Mouse (Mus musculus) embryonic facial prominence, embryonic 12.5 days (tissue): ENCODE results near the gene Rnf166. TPM values are rescaled to one million over a fixed set of nuclear protein-coding genes. Genes with fewer than 3 reads are reported as not detected.

Experiments
- ATAC-seq: fragments of 200-750 bp; cut with Nextera tagmentation; 2 replicates; pipeline ENCODE4 v1.8.0; 2017; ENCODE audit not compliant: insufficient number of reproducible peaks, insufficient read depth, low FRiP score, low TSS enrichment
- H3K27ac ChIP-seq: fragments of 300-500 bp; sonication (generic); 2 replicates; pipeline ENCODE4 v1.5.1; 2016; ENCODE audit warnings: mild to moderate bottlenecking
- H3K27me3 ChIP-seq: fragments of 300-500 bp; sonication (generic); 2 replicates; pipeline ENCODE4 v1.6.1; 2016; ENCODE audit warnings: mild to moderate bottlenecking, moderate library complexity
- H3K36me3 ChIP-seq: fragments of 300-500 bp; sonication (generic); 2 replicates; pipeline ENCODE4 v1.6.1; 2016; ENCODE audit warnings: mild to moderate bottlenecking
- H3K4me1 ChIP-seq: fragments of 300-500 bp; sonication (generic); 2 replicates; pipeline ENCODE4 v1.6.1; 2016
- H3K4me2 ChIP-seq: fragments of 300-500 bp; sonication (generic); replicated peaks from 2 replicates; pipeline ENCODE4 v1.6.1; 2016; ENCODE audit warnings: mild to moderate bottlenecking, moderate library complexity
- H3K4me3 ChIP-seq: fragments of 300-500 bp; sonication (generic); 2 replicates; pipeline ENCODE4 v1.5.1; 2016; ENCODE audit warnings: mild to moderate bottlenecking
- H3K9ac ChIP-seq: fragments of 300-500 bp; sonication (generic); 2 replicates; pipeline ENCODE4 v1.6.1; 2016; ENCODE audit warnings: mild to moderate bottlenecking, moderate library complexity
- H3K9me3 ChIP-seq: fragments of 300-500 bp; sonication (generic); 2 replicates; pipeline ENCODE4 v1.6.1; 2016; ENCODE audit warnings: mild to moderate bottlenecking, moderate library complexity
- WGBS: fragments of 180-500 bp; shearing (Covaris S2); methylation state at CpG from one replicate; pipeline ENCODE4 v1.1.7; 2016; 5-methylcytosine and 5-hydroxymethylcytosine counted together
- polyA plus RNA-seq: library from polyadenylated mRNA; unstranded; fragments of >200 nt; fragmentation: Nextera tagmentation; extraction: Ambion mirVana; gene quantifications from 2 replicates; pipeline ENCODE4 v1.2.1, GENCODE M21; 2016

Gene Rnf166
- polyA plus RNA-seq, 1 experiment from 2014 or later = 46.8 TPM

GRCm38 (mm10) chr8:122467816-122468215 lies 8.0 kb downstream of the Rnf166 start:
- H3K4me1 ChIP-seq = no peaks in the 10 kb centered on the region
- ATAC-seq = no peak
- H3K9ac ChIP-seq = no peak overlapping the region
- no peak overlapping the region for H3K27ac ChIP-seq
- H3K27me3 ChIP-seq = peaks cover 8% of the 10 kb centered on the region
- H3K9me3 ChIP-seq = no peaks in the 10 kb centered on the region
- 86% methylated on average over 13 of the region's 13 CpGs for WGBS
- no peak overlapping the region for H3K4me2 ChIP-seq
- peaks cover 60% of the 10 kb centered on the region for H3K36me3 ChIP-seq
- no peak overlapping the region for H3K4me3 ChIP-seq

- WGBS = 51% methylated on average over 7 of the region's 7 CpGs
- Histone ChIP-seq H3K9me3 (no peaks in the 10 kb centered on the region), H3K4me2 (no peak overlapping the region), H3K27ac (no peak overlapping the region), H3K4me1 (peaks cover 10% of the 10 kb centered on the region), H3K27me3 (peaks cover 36% of the 10 kb centered on the region), H3K4me3 (no peak overlapping the region), H3K9ac (no peak overlapping the region), H3K36me3 (peaks cover 47% of the 10 kb centered on the region)
- ATAC-seq = no peak
Observed at GRCm38 (mm10) chr8:122464985-122465384, 10.9 kb downstream of the Rnf166 start.

- Histone ChIP-seq H3K4me3 (no peak overlapping the region), H3K27me3 (peaks cover 47% of the 10 kb centered on the region), H3K9ac (no peak overlapping the region), H3K9me3 (no peaks in the 10 kb centered on the region), H3K4me1 (peaks cover 12% of the 10 kb centered on the region), H3K4me2 (no peak overlapping the region), H3K27ac (no peak overlapping the region), H3K36me3 (peaks cover 37% of the 10 kb centered on the region)
- no peak for ATAC-seq
- WGBS = 45% methylated on average over 12 of the region's 12 CpGs
Observed at GRCm38 (mm10) chr8:122463651-122464640, 11.9 kb downstream of the Rnf166 start.

GRCm38 (mm10) chr8:122462510-122462909 lies 13.4 kb downstream of the Rnf166 start:
- ATAC-seq = no peak
- Histone ChIP-seq H3K36me3 (peaks cover 25% of the 10 kb centered on the region), H3K27ac (no peak overlapping the region), H3K4me1 (peaks cover 12% of the 10 kb centered on the region), H3K27me3 (peaks cover 57% of the 10 kb centered on the region), H3K9me3 (no peaks in the 10 kb centered on the region), H3K4me3 (no peak overlapping the region), H3K4me2 (no peak overlapping the region), H3K9ac (no peak overlapping the region)
- WGBS = 66% methylated on average over 8 of the region's 8 CpGs

- H3K9me3 ChIP-seq = no peaks in the 10 kb centered on the region
- H3K36me3 ChIP-seq = peaks cover 16% of the 10 kb centered on the region
- ATAC-seq = no peak
- no peak overlapping the region for H3K4me2 ChIP-seq
- H3K27me3 ChIP-seq = peaks cover 63% of the 10 kb centered on the region
- H3K27ac ChIP-seq = no peak overlapping the region
- WGBS = 54% methylated on average over 11 of the region's 11 CpGs
- no peak overlapping the region for H3K9ac ChIP-seq
- peaks cover 12% of the 10 kb centered on the region for H3K4me1 ChIP-seq
- no peak overlapping the region for H3K4me3 ChIP-seq
Observed at GRCm38 (mm10) chr8:122461473-122462148, 14.3 kb downstream of the Rnf166 start.

- WGBS = 3% methylated on average over 56 of the region's 56 CpGs
Observed at GRCm38 (mm10) chr8:122460524-122461472, 15.1 kb downstream of the Rnf166 start, which contains the start of gene Snai3. Snai3 (minus strand) TSS chr8:122460733.

GRCm38 (mm10) chr8:122459990-122460389 lies 15.9 kb downstream of the Rnf166 start:
- H3K27me3 ChIP-seq = peaks cover 71% of the 10 kb centered on the region
- no peak overlapping the region for H3K9ac ChIP-seq
- ATAC-seq = no peak
- H3K36me3 ChIP-seq = peaks cover 2% of the 10 kb centered on the region; the same call in 1 of the 2 replicates
- H3K4me2 ChIP-seq = peak overlapping the region; percentile 57
- no peaks in the 10 kb centered on the region for H3K9me3 ChIP-seq
- H3K4me1 ChIP-seq = peaks cover 12% of the 10 kb centered on the region
- H3K4me3 ChIP-seq = peak overlapping the region; percentile 29
- WGBS = 27% methylated on average over 7 of the region's 7 CpGs
- 0 out of 2 replicates have a peak overlapping the region, but pooled peaks have one; percentile 36 for H3K27ac ChIP-seq

More at GRCm38 (mm10) chr8:122460524-122461472, 15.1 kb downstream of the Rnf166 start, which contains the start of gene Snai3:
- H3K27ac ChIP-seq = 0 out of 2 replicates have a peak within 1 kb of the TSS, but pooled peaks have one; percentile 36
- H3K4me3 ChIP-seq = peak within 1 kb of the TSS; percentile 29
- peak within 1 kb of the TSS; percentile 57 for H3K4me2 ChIP-seq
- H3K9me3 ChIP-seq = no peaks in the 10 kb centered on the region
- peaks cover 69% of the 10 kb centered on the region for H3K27me3 ChIP-seq
- H3K36me3 ChIP-seq = peaks cover 9% of the 10 kb centered on the region; the same call in 1 of the 2 replicates
- ATAC-seq = peak; percentile 68
- H3K9ac ChIP-seq = peak within 1 kb of the TSS; percentile 5; the same call in 1 of the 2 replicates
- peaks cover 12% of the 10 kb centered on the region for H3K4me1 ChIP-seq

GRCm38 (mm10) chr8:122459218-122459900 lies 16.5 kb downstream of the Rnf166 start:
- H3K4me3 ChIP-seq = no peak overlapping the region
- no peak overlapping the region for H3K27ac ChIP-seq
- no peaks in the 10 kb centered on the region for H3K9me3 ChIP-seq
- peaks cover 71% of the 10 kb centered on the region for H3K27me3 ChIP-seq
- no peaks in the 10 kb centered on the region for H3K36me3 ChIP-seq
- WGBS = 54% methylated on average over 6 of the region's 6 CpGs
- no peak for ATAC-seq
- no peak overlapping the region for H3K4me2 ChIP-seq
- peaks cover 12% of the 10 kb centered on the region for H3K4me1 ChIP-seq
- H3K9ac ChIP-seq = no peak overlapping the region

GRCm38 (mm10) chr8:122457171-122457570 lies 18.7 kb downstream of the Rnf166 start:
- no peak overlapping the region for H3K4me2 ChIP-seq
- 69% methylated on average over 11 of the region's 11 CpGs for WGBS
- peaks cover 12% of the 10 kb centered on the region for H3K4me1 ChIP-seq
- no peak overlapping the region for H3K4me3 ChIP-seq
- ATAC-seq = no peak
- peaks cover 57% of the 10 kb centered on the region for H3K27me3 ChIP-seq
- no peaks in the 10 kb centered on the region for H3K36me3 ChIP-seq
- no peak overlapping the region for H3K27ac ChIP-seq
- no peaks in the 10 kb centered on the region for H3K9me3 ChIP-seq
- H3K9ac ChIP-seq = no peak overlapping the region

- no peak overlapping the region for H3K9ac ChIP-seq
- H3K27me3 ChIP-seq = peaks cover 29% of the 10 kb centered on the region
- 88% methylated on average over 6 of the region's 6 CpGs for WGBS
- no peak overlapping the region for H3K4me2 ChIP-seq
- ATAC-seq = no peak
- H3K4me3 ChIP-seq = no peak overlapping the region
- H3K36me3 ChIP-seq = no peaks in the 10 kb centered on the region
- no peaks in the 10 kb centered on the region for H3K4me1 ChIP-seq
- H3K27ac ChIP-seq = no peak overlapping the region
- no peaks in the 10 kb centered on the region for H3K9me3 ChIP-seq
Observed at GRCm38 (mm10) chr8:122454409-122454808, 21.5 kb downstream of the Rnf166 start.
